Mouse (Mus musculus): ENCODE data around the gene 6430571L13Rik.
"Not testable (repeated sequence)": the region's sequence is repeated elsewhere in the genome, so short reads cannot be mapped to it uniquely, and the experiment has no call there.

Gene 6430571L13Rik

GRCm38 (mm10) chr9:107303900-107304299 lies 36.5 kb upstream of the 6430571L13Rik start:
- H3K4me1 ChIP-seq (replicated peaks; ENCODE audit: low read depth, low read length), result peaks cover 54% of the 10 kb centered on the region
- H3K36me3 ChIP-seq (ENCODE audit: insufficient read depth, low read length), result peaks cover 18% of the 10 kb centered on the region

DNA sequence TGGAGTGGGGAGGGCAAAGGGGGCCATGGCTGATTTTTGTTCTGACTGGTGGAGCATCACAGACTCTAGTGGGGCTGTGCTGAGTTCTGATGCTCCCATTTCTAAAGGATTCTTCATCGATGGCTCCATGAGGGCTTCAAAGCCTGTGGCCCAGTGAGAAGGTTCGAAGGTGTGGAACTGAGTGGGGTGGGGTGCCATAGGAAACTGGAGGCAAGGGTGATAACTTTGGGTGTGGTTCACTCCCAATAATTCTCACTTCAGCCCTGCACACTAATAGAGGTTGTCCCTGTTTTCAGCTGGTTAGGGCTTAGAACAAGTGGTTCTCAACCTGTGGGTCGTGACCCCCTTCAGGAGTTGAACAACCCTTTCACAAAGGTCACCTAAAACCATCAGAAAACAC lies 36.0 kb upstream of the 6430571L13Rik start:
- TF ChIP-seq CTCF (conservative IDR thresholded peaks at IDR 0.05; ENCODE audit: low read length) (no peak), POU5F1 (IDR thresholded peaks at IDR 0.05; ENCODE audit: borderline replicate concordance, low read length) (no peak), NANOG (IDR thresholded peaks at IDR 0.05; ENCODE audit: borderline replicate concordance, low read length) (no peak)
- Histone ChIP-seq H3K4me3 (replicated peaks; ENCODE audit: low read length) (no peak overlapping the region), H3K27me3 (ENCODE audit: insufficient read depth, low read length) (peaks cover 13% of the 10 kb centered on the region), H3K9me3 (ENCODE audit: low read length) (no peaks in the 10 kb centered on the region), H3K4me1 (replicated peaks; ENCODE audit: low read depth, low read length) (peaks cover 49% of the 10 kb centered on the region), H3K36me3 (ENCODE audit: insufficient read depth, low read length) (peaks cover 18% of the 10 kb centered on the region)

More at GRCm38 (mm10) chr9:107303900-107304299, 36.5 kb upstream of the 6430571L13Rik start:
- H3K27me3 ChIP-seq (ENCODE audit: insufficient read depth, low read length), result peaks cover 13% of the 10 kb centered on the region
- H3K9me3 ChIP-seq (ENCODE audit: low read length), result no peaks in the 10 kb centered on the region
- TF ChIP-seq POU5F1 (IDR thresholded peaks at IDR 0.05; ENCODE audit: borderline replicate concordance, low read length) (no peak), CTCF (conservative IDR thresholded peaks at IDR 0.05; ENCODE audit: low read length) (no peak), NANOG (IDR thresholded peaks at IDR 0.05; ENCODE audit: borderline replicate concordance, low read length) (no peak)
- H3K4me3 ChIP-seq (replicated peaks; ENCODE audit: low read length), result no peak overlapping the region

GRCm38 (mm10) chr9:107305012-107305411 lies 35.4 kb upstream of the 6430571L13Rik start:
- no peak for TF ChIP-seq POU5F1 (IDR thresholded peaks at IDR 0.05; ENCODE audit: borderline replicate concordance, low read length)
- TF ChIP-seq CTCF (conservative IDR thresholded peaks at IDR 0.05; ENCODE audit: low read length), result no peak
- no peak for TF ChIP-seq NANOG (IDR thresholded peaks at IDR 0.05; ENCODE audit: borderline replicate concordance, low read length)
- no peak overlapping the region for H3K4me3 ChIP-seq (replicated peaks; ENCODE audit: low read length)
- peaks cover 43% of the 10 kb centered on the region for H3K4me1 ChIP-seq (replicated peaks; ENCODE audit: low read depth, low read length)
- peaks cover 9% of the 10 kb centered on the region for H3K27me3 ChIP-seq (ENCODE audit: insufficient read depth, low read length)
- H3K9me3 ChIP-seq (ENCODE audit: low read length), result no peaks in the 10 kb centered on the region
- H3K36me3 ChIP-seq (ENCODE audit: insufficient read depth, low read length), result peaks cover 18% of the 10 kb centered on the region

DNA sequence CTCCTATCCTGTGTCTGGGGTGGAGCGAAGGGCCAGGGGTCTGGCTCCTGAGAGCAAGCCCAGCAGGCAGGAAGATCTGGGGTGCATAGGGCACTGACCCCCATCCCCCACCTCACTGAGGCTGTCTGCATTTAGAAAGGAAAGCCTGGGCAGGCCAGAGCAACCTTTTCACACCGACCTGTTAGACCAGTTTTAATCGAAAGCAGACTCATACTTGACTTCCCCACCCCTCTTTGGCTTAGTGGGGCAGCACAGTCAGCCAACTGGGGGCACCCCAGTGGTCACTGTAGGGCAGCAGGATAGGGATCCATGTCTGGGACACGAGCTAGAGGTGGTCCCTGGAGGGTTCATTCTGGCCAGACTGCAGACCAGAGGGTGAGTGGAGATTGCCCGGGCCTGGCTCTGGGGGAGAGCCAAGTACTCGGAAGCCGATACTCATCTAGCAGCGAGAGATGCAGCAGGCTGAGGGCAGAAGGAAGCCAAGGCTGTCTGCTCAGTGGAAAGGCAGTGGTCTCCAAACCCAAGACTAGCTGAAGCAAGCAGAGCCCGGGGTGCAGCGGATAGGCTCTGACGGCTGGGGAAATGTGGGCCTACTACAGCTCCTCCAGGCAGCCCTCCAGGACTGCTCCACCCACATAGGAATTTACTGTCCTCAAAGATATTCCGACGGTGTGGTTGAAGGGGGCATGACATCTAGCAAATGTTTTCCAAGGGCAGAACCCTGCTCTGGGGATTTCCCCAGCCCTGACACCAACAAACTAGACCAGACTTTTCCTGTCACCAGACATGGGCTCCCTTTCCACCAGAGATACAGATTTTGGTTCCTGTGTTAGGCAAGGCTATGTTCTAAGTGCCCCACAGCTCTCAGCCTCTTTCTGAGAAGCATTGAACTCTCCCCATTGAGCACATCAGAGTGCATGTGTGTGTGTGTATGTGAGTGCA lies 34.5 kb upstream of the 6430571L13Rik start:
- Histone ChIP-seq H3K4me1 (replicated peaks; ENCODE audit: low read depth, low read length) (peaks cover 35% of the 10 kb centered on the region), H3K9me3 (ENCODE audit: low read length) (no peaks in the 10 kb centered on the region), H3K27me3 (ENCODE audit: insufficient read depth, low read length) (0 out of 2 replicates have a peak, but pooled peaks cover under 1% of the 10 kb centered on the region), H3K4me3 (replicated peaks; ENCODE audit: low read length) (no peak overlapping the region; the same call in 1 of the 2 replicates), H3K36me3 (ENCODE audit: insufficient read depth, low read length) (peaks cover 11% of the 10 kb centered on the region)
- TF ChIP-seq CTCF (conservative IDR thresholded peaks at IDR 0.05; ENCODE audit: low read length) (no peak), POU5F1 (IDR thresholded peaks at IDR 0.05; ENCODE audit: borderline replicate concordance, low read length) (no peak), NANOG (IDR thresholded peaks at IDR 0.05; ENCODE audit: borderline replicate concordance, low read length) (no peak)

- H3K27me3 ChIP-seq (ENCODE audit: insufficient read depth, low read length); H3K9me3 ChIP-seq (ENCODE audit: low read length); H3K36me3 ChIP-seq (ENCODE audit: insufficient read depth, low read length); H3K4me3 ChIP-seq (replicated peaks; ENCODE audit: low read length): not testable (repeated sequence)
- peaks cover 27% of the 10 kb centered on the region for H3K4me1 ChIP-seq (replicated peaks; ENCODE audit: low read depth, low read length)
These were observed 33.7 kb upstream of the 6430571L13Rik start for GRCm38 (mm10) chr9:107306673-107307072.

DNA sequence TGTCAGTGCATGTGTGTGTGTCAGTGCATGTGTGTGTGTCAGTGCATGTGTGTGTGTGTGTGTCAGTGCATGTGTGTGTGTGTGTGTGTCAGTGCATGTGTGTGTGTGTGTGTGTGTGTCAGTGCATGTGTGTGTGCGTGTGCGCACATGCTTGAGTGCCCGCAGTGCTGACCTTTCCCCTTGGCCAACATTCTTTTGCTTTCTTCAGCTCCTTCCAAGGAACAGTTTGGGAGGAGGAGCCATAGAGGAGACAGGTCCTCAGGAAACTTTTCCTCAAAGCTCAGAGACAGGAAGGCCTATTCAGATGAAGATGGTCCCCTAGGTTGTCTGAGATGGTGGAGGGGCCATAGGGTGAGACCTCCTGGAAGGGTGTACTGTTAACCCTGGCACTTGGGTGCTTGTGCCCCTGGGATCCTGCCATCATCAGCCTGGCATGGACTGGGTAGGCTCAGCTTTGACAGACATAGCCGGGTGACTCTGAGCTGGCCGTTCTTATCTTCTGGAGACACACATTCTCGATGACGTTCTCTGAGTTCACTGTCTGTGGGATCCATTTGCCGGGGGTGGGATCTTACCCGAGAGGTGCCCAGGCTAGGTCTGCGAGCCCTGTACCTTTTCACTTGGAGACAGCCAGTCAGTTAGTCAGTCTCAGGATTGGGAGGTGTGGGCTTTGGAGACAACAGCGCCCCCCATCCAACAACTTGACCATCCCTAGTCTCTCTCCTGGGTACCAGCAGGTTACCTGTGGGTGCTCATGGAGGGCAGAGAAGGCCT lies 33.1 kb upstream of the 6430571L13Rik start:
- Histone ChIP-seq H3K9me3 (ENCODE audit: low read length) (no peaks in the 10 kb centered on the region), H3K4me3 (replicated peaks; ENCODE audit: low read length) (no peak overlapping the region), H3K36me3 (ENCODE audit: insufficient read depth, low read length) (no peaks in the 10 kb centered on the region), H3K4me1 (replicated peaks; ENCODE audit: low read depth, low read length) (peaks cover 21% of the 10 kb centered on the region), H3K27me3 (ENCODE audit: insufficient read depth, low read length) (no peaks in the 10 kb centered on the region)
- TF ChIP-seq POU5F1 (IDR thresholded peaks at IDR 0.05; ENCODE audit: borderline replicate concordance, low read length) (no peak), CTCF (conservative IDR thresholded peaks at IDR 0.05; ENCODE audit: low read length) (no peak)

DNA sequence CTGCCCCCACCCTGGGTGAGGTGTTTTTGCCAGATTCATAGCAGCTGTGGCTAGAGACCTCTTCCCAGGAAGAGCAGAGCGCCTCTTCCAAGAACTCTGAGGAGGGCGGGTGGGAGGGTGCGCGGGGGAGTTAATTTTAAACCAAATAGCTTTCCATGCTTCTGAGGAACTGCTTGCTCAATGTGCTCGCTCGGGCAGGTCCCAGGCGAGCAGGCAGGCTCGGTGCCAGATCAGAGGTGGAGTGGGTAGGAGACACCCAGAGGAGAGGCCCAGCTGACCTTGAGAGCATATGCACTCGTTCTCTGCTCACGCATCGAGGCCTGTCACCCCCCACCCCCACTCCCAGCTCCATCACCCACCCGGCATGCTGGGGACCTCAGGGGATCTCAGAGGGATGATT lies 32.5 kb upstream of the 6430571L13Rik start:
- Histone ChIP-seq H3K4me3 (replicated peaks; ENCODE audit: low read length) (no peak overlapping the region), H3K27me3 (ENCODE audit: insufficient read depth, low read length) (no peaks in the 10 kb centered on the region), H3K9me3 (ENCODE audit: low read length) (no peaks in the 10 kb centered on the region), H3K36me3 (ENCODE audit: insufficient read depth, low read length) (no peaks in the 10 kb centered on the region), H3K4me1 (replicated peaks; ENCODE audit: low read depth, low read length) (peaks cover 21% of the 10 kb centered on the region)
- no peak for TF ChIP-seq NANOG (IDR thresholded peaks at IDR 0.05; ENCODE audit: borderline replicate concordance, low read length)

DNA sequence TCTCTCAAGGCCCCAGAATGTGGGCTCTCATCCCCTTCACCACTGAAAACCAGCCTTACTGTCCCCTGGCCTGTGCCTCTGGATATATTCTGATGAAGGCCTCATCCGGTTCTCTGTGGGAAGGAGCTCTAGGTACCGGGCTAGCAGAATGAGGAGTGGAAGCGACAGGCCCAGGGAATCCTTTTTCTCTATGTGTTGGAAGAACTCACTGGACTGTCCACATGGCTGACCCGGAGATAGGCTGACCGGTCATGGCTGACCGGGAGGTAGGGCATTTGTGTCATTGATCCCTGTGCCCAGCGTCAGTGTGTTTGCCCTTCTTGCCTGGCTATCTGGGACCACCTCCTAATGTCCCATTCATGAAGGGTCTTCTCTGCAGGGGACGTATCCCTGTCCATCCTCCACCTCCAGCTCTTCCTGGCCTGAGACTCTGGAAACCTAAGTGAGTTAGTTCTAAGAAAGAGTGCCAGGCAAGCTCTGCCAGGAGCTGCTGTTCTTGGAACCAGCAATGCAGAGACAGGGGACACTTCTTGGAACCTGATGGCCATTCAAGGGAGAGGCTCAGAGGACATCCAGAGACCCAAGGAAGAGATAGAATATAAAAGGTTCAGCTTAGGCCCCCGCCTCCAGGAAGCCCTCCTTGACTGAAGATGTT lies 31.9 kb upstream of the 6430571L13Rik start:
- H3K36me3 ChIP-seq (ENCODE audit: insufficient read depth, low read length), result no peaks in the 10 kb centered on the region
- TF ChIP-seq POU5F1 (IDR thresholded peaks at IDR 0.05; ENCODE audit: borderline replicate concordance, low read length) (no peak), CTCF (conservative IDR thresholded peaks at IDR 0.05; ENCODE audit: low read length) (no peak), NANOG (IDR thresholded peaks at IDR 0.05; ENCODE audit: borderline replicate concordance, low read length) (no peak)
- H3K4me1 ChIP-seq (replicated peaks; ENCODE audit: low read depth, low read length), result peaks cover 23% of the 10 kb centered on the region
- no peaks in the 10 kb centered on the region for H3K9me3 ChIP-seq (ENCODE audit: low read length)
- no peak overlapping the region for H3K4me3 ChIP-seq (replicated peaks; ENCODE audit: low read length)
- H3K27me3 ChIP-seq (ENCODE audit: insufficient read depth, low read length), result no peaks in the 10 kb centered on the region

Measured in E14TG2a.4 (cell line).